Mouse (Mus musculus): ENCODE data around the gene Gm49325. TPM values are rescaled to one million over a fixed set of nuclear protein-coding genes. Genes with fewer than 3 reads are reported as not detected.

Gm49325 gene
- total RNA-seq, 2 experiments from 2014 or later: 8.4 to 8.6 TPM

DNA sequence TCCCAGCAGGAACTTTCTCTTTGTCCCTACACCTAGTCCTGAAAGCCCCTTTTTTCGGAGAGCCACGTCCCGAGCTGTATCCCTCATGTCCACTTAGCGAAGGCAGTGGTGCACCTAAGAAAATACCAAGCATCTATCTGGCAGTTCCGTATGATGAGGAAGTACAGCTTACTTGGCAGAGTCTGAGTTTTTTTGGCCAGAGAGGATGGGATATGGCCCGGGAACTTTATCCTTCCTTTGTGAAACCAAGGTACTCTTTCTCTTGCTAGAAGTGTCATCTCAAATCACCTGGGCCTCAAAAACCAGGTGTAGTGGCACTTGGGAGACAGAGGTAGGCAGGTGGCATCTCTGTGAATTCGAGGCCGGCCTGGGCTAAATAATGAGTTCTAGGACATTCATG lies 15.5 kb downstream of the Gm49325 start:
- intact Hi-C loops (cut with DNase I): loop anchor here (5.0 kb wide), 2 partner anchors 39 to 546 kb away; partner anchors contain the start of genes D10Jhu81e and Pttg1ip
- Histone ChIP-seq H3K4me3 (peak overlapping the region; percentile 80), H3K27ac (peak overlapping the region; percentile 95)
- no peak for TF ChIP-seq CTCF (IDR thresholded peaks at IDR 0.05)
- DNase-seq: no peak

DNA sequence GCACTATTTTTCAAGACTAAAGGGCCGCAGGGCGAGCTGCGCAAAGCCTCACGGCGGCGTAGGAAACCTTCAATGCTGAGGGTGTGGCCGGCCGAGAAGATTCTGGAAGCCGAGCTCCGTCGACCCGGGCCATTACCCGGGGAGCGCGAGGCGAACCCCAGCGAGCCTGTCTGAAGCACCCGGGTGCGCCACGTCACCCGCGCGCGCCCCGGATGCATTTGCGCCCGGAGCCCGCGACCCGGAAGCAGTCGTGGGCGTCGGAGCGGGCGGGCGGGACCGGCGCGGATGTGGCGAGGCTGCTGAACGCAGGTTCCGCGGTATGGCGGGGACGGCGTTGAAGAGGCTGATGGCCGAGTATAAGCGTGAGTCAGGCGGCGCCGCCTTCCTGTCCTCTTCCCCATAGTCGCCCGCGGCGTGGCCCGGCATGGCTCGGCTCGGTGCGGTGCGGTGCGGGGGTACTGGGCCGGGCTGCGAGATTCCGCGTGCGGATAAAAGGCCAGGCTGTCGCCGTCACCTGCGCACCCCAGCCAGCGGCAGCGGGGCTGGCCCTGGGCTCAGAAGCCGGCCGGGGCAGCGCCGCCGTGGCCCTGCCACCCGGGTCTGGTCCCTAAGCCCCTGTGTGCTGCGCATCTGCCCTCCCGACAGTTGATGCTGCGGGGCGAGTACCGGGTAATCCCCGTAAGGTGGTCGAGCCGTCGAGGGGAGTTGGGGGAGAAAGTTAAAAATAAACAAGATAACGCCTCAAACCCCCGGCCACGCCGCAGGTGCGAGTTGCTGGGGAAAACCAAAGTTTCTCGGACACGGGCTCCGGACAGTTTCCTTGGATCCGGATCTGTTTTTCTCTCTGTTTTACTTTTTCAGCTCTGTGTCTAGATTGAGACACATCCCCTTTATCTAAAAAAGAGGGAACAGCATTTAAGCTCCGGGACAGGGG lies 16.3 kb downstream of the Gm49325 start, which contains the start of gene Ube2g2:
Gene Ube2g2, plus strand, starts transcription at position 221 of the 934 bp plus-strand sequence.
- peak within 1 kb of the TSS; percentile 95 for H3K27ac ChIP-seq
- DNase-seq: peak; percentile 97
- H3K4me3 ChIP-seq: peak within 1 kb of the TSS; percentile 80
- intact Hi-C loops (cut with DNase I): loop anchor here (5.0 kb wide), 2 partner anchors 40 to 545 kb away; partner anchors contain the start of genes D10Jhu81e and Pttg1ip
- TF ChIP-seq CTCF (IDR thresholded peaks at IDR 0.05): no peak

DNA sequence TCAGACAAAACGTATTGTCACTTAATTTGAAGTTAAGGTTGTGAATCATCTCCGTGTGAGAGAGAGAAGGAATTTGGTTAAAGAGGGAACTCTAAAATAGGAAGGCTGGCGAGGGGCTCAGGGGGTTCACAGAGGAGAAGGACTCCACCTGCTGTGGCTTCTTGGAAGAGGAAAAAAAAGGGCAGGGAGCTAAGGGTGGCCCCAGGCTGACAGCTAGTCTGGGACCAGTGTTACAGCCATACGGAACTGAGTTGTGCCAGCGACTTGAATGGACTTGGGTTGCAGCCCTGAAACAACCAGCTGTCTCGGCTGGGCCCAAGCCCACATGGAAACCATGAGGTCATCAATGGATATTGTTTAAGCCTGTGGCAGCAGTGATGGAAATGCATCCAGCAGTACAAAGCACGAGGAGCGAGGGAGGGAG lies 17.1 kb downstream of the Gm49325 start:
- Histone ChIP-seq H3K4me3 (peak overlapping the region; percentile 80), H3K27ac (peak overlapping the region; percentile 95)
- no peak for TF ChIP-seq CTCF (IDR thresholded peaks at IDR 0.05)
- DNase-seq: peak; percentile 83
- intact Hi-C loops (cut with DNase I): loop anchor here (5.0 kb wide), 2 partner anchors 41 to 544 kb away; partner anchors contain the start of genes D10Jhu81e and Pttg1ip

DNA sequence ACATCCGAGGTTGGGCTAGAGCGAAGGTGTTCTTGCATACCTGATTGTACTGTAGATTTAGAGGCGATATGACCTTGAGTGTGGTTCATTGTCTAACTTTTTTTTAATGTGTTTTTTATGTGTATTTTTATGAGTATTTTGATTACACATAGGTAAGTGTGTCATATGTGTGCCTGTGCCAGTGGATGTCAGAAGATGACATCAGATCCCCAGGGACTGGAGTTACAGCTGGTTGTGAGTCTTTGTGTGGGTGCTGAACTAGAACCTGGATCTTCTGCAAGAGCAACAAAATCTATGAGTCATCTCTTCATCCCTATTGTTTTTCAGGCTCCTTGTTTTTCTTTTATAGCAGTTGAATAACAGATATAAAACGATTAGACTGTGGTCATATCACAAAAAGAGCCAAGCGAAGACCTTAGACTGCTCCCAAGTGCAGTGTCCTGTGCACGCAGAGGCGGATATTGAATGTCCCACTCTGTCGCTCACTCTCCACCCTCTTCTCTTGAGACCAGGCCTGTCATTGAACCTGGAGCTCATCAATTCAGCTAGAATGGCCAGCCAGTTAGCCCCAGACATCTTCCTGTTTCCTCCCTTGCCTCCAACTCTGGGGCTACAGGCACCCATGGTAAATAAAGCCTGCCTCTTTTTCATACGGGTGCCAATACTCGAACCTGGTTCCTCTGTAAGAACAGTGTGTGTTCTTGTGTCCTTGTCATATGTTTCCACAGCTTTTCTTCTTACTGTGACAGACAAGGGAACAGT lies 17.8 kb downstream of the Gm49325 start:
- no peak for DNase-seq
- Histone ChIP-seq H3K4me3 (peak overlapping the region; percentile 80), H3K27ac (peak overlapping the region; percentile 95)
- intact Hi-C loops (cut with DNase I): loop anchor here (5.0 kb wide), 2 partner anchors 42 to 543 kb away; partner anchors contain the start of genes D10Jhu81e and Pttg1ip
- no peak for TF ChIP-seq CTCF (IDR thresholded peaks at IDR 0.05)

DNA sequence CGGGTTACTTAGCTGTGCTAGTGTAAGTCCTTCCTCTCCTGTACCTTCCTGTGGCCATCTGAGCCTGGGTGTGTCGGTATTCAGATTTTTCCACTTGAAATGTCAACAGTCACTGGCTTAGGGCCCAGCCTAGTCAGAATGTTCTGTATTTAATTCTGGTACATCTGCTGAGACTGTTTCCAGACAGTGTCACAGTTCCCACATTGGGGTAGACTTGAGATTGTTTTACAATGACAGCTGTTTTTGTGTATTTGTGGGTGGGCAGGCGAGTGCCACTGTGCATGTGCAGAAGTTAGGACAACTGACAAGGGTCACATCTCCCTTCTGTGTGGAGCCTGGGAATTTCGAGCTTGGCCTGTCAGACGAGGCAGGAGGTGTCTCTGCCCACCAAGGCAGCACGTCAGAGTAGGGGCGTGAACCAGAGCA lies 18.6 kb downstream of the Gm49325 start:
- intact Hi-C loops (cut with DNase I): loop anchor here (5.0 kb wide), 2 partner anchors 42 to 543 kb away; partner anchors contain the start of genes D10Jhu81e and Pttg1ip
- peak; percentile 71 for DNase-seq
- no peak for TF ChIP-seq CTCF (IDR thresholded peaks at IDR 0.05)
- Histone ChIP-seq H3K4me3 (peak overlapping the region; percentile 80), H3K27ac (peak overlapping the region; percentile 95)

DNA sequence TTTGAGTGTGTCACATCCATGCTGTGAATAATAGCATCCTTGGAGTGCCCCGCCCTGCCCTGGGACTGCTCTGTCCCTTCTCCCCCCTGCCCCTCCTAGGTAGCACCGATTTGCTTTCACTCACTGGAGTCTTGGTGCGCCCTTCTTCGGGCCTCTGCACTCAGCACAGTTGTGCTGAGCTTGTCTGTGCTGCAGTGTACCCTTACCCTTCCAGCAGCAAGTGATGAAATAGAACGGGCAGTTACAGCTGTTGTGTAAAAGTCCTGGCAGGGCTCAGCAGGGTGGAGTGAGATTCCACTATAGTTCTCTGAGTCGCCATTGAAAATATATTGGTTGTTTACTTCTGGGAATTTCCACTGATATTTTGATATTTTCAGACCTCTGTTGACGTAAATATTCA lies 20.0 kb downstream of the Gm49325 start:
- peak overlapping the region; percentile 95 for H3K27ac ChIP-seq
- peak; percentile 67 for DNase-seq
- no peak for TF ChIP-seq CTCF (IDR thresholded peaks at IDR 0.05)
- intact Hi-C loops (cut with DNase I): loop anchor here (5.0 kb wide), 2 partner anchors 109 to 291 kb away; partner anchors contain the start of gene Fam207a
- peak overlapping the region; percentile 32; the same call in 1 of the 2 replicates for H3K4me3 ChIP-seq

DNA sequence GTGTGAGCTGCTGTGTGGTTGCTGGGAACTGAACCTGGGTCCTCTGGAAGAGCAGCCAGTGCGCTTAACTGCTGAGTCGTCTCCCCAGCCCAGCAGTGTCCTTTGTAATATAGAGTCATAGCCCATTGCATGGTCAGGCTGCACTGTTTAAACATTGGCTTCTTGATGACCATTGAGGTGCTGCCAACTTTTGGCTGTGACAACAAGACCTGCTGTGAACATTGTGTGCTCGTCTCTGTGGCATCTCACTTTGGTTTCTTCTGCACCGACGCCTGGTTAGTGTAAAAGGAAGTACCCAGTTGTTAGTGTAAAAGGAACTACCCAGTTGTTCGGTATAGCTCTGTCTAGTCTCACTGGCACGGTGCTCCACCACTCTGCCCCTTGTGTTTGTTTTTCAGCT lies 20.6 kb downstream of the Gm49325 start:
- intact Hi-C loops (cut with DNase I): loop anchor here (5.0 kb wide), 2 partner anchors 109 to 291 kb away; partner anchors contain the start of gene Fam207a
- TF ChIP-seq CTCF (IDR thresholded peaks at IDR 0.05): no peak
- Histone ChIP-seq H3K4me3 (peak overlapping the region; percentile 8; the same call in 1 of the 2 replicates), H3K27ac (peak overlapping the region; percentile 95)
- no peak for DNase-seq

DNA sequence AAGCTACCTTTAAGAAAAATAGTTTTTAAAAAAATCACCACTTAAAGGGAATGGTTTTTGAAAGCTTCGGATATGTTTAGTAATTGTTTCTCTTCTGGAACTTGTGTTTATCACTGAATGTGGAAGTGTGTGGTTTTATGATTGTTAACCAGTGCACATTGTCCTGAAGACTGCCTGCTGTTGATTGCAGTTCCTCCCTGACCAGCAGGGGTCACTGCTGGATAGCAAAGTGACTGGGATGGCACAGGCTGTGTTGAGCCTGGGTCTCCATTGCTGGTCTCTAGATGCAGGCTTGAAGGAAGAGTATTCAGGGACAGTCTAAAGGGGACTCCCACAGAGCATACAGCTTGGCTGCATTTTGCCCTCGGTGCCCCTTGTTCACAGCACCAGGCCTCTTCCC lies 21.5 kb downstream of the Gm49325 start:
- no peak overlapping the region for H3K4me3 ChIP-seq
- peak; percentile 85 for DNase-seq
- H3K27ac ChIP-seq: peak overlapping the region; percentile 9; the same call in 1 of the 2 replicates
- intact Hi-C loops (cut with DNase I): loop anchor here (5.0 kb wide), 2 partner anchors 110 to 290 kb away; partner anchors contain the start of gene Fam207a
- TF ChIP-seq CTCF (IDR thresholded peaks at IDR 0.05): no peak; the same call in 1 of the 2 replicates

DNA sequence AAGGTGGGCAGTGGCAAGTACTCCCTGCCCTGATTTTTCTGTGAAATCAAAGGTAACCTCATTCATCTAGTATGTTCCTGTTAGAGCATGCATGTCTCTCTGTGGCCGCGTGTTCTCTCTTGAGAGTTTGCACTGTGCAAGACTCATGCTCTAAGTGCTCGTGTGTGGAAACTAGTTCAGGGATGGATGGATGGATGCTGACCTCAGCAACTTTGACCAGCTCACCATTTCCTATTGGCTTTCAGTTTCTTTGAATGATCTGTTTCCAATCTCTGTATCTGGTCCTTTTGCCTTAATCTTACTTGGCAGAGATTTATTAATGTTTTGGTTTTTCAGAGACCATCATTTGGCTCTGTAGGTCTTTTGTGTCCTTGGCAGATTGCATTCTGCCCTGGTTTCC lies 23.2 kb downstream of the Gm49325 start:
- no peak for DNase-seq
- H3K4me3 ChIP-seq: no peak overlapping the region
- intact Hi-C loops (cut with DNase I): loop anchor here (2.0 to 5.0 kb wide), 3 partner anchors 112 to 288 kb away; partner anchors contain the start of gene Fam207a
- H3K27ac ChIP-seq: no peak overlapping the region
- TF ChIP-seq CTCF (IDR thresholded peaks at IDR 0.05): no peak

DNA sequence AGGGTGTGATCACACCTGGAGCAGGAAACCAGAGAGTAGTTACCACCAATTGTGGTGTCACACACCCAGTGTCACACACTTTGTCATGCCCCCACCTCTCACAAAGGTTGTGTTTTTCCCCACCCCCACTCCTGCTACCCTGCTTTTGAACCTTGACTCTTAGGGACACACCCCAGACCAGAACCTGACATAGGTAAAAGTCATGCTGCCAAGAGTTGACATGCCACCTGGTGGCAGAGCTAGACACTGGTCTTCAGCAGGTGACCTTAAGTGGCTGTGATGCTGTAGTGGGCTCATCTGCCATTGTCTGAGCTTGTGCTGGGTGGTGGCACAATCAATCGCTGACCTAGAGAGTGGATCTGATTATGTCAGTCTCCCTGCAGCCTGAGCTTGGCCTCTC lies 24.0 kb downstream of the Gm49325 start:
- DNase-seq: no peak
- TF ChIP-seq CTCF (IDR thresholded peaks at IDR 0.05): peak; percentile 24; the same call in 1 of the 2 replicates
- no peak overlapping the region for H3K27ac ChIP-seq
- no peak overlapping the region for H3K4me3 ChIP-seq
- intact Hi-C loops (cut with DNase I): loop anchor here (2.0 to 5.0 kb wide), 3 partner anchors 113 to 287 kb away; partner anchors contain the start of gene Fam207a

DNA sequence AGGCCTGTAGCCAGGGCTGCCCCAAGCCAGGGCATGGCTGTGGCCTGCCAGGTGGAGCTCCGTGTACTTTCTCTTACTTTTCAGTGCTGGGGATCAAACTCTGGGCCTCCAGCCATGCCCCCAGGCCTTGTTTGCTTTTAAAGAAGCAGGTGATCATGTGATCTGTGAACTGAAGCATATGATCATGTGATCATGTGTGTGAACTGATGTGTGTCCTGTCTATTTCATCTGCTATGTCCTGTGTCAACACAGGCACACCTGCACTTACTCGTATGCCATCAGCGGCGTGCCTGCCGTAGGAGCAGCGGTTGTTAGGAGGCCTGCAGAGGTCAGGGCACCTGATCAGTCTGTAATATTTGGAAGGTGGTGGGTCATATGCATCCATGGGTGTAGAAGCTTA lies 28.0 kb downstream of the Gm49325 start:
- H3K4me3 ChIP-seq: no peak overlapping the region
- intact Hi-C loops (cut with DNase I): no loop called here
- TF ChIP-seq CTCF (IDR thresholded peaks at IDR 0.05): no peak
- DNase-seq: no peak
- peak overlapping the region; percentile 61 for H3K27ac ChIP-seq
